Mouse (Mus musculus) CH12.LX (cell line): ENCODE measurements around the gene Slc23a2. TPM values are rescaled to one million over a fixed set of nuclear protein-coding genes. Genes with fewer than 3 reads are reported as not detected.
A peak's percentile ranks its signal among the peaks of the same experiment; 100 is the strongest.

Experiments used
- DNase-seq: peaks from one replicate; pipeline ENCODE4 v3.0.0-alpha.2; 2013; ENCODE audit errors: extremely low read depth
- H3K27ac ChIP-seq: 2 replicates; pipeline ENCODE4 v1.5.1; 2012; ENCODE audit warnings: low read depth, mild to moderate bottlenecking, control low read depth, moderate library complexity; ENCODE audit not compliant: insufficient read depth
- H3K27me3 ChIP-seq: replicated peaks from 2 replicates; pipeline ENCODE3; 2012; ENCODE audit warnings: inconsistent platforms
- H3K36me3 ChIP-seq, 2 experiments: replicated peaks in 1 of 2; 2 replicates each; pipeline versions ENCODE3 to v1.6.1; 2012; ENCODE audit warnings: inconsistent platforms in 1 of 2, low read length in 1 of 2, mild to moderate bottlenecking in 1 of 2, mixed read lengths in 1 of 2, moderate library complexity in 1 of 2; ENCODE audit not compliant: control insufficient read depth in 1 of 2, insufficient read depth in 1 of 2
- H3K4me1 ChIP-seq, 2 experiments: 2 replicates each; pipeline ENCODE4 v1.6.1; 2012; ENCODE audit warnings: inconsistent platforms in 1 of 2, moderate library complexity in 1 of 2; ENCODE audit not compliant: insufficient read depth in 2 of 2, control insufficient read depth in 1 of 2
- H3K4me2 ChIP-seq: 2 replicates; pipeline ENCODE4 v1.6.1; 2012; ENCODE audit warnings: low read depth, mild to moderate bottlenecking, control low read depth; ENCODE audit not compliant: poor library complexity, insufficient read depth, severe bottlenecking
- H3K4me3 ChIP-seq, 3 experiments: fragments of 150-350 bp in 1 of 3; sonication (generic) in 1 of 3; replicated peaks in 1 of 3; 2 replicates each; pipeline versions ENCODE3 to v1.5.1; 2011 to 2012; ENCODE audit warnings: low read depth in 2 of 3, low read length in 2 of 3, mild to moderate bottlenecking in 2 of 3, moderate library complexity in 2 of 3, control low read depth in 1 of 3, improper control_type of control experiment in 1 of 3, inconsistent platforms in 1 of 3, mixed read lengths in 1 of 3; ENCODE audit not compliant: poor library complexity in 1 of 3
- H3K79me2 ChIP-seq: replicated peaks from 2 replicates; pipeline ENCODE4 v1.6.1; 2012; ENCODE audit warnings: mild to moderate bottlenecking, moderate library complexity; ENCODE audit not compliant: control insufficient read depth, poor library complexity, insufficient read depth, severe bottlenecking; ENCODE audit errors: extremely low read depth
- H3K9ac ChIP-seq: 2 replicates; pipeline ENCODE4 v1.6.1; 2012; ENCODE audit warnings: low read depth, mild to moderate bottlenecking, control low read depth, moderate library complexity; ENCODE audit not compliant: insufficient read depth
- H3K9me3 ChIP-seq: replicated peaks from 2 replicates; pipeline ENCODE3; 2012; ENCODE audit warnings: low read length, inconsistent platforms, mixed read lengths
- CHD1 ChIP-seq: IDR thresholded peaks from 2 replicates; pipeline ENCODE4 v1.6.1; 2012; ENCODE audit warnings: low read depth, low read length, improper control_type of control experiment, inconsistent platforms
- CTCF ChIP-seq, 2 experiments: IDR thresholded peaks in 1 of 2; conservative IDR thresholded peaks in 1 of 2; 2 replicates each; pipeline ENCODE4 v1.5.1; 2011 to 2012; ENCODE audit warnings: low read depth in 2 of 2, low read length in 2 of 2, improper control_type of control experiment in 1 of 2, inconsistent platforms in 1 of 2, mild to moderate bottlenecking in 1 of 2, moderate library complexity in 1 of 2
- E2F4 ChIP-seq: IDR thresholded peaks from 2 replicates; pipeline ENCODE4 v1.6.1; 2011; ENCODE audit warnings: low read depth, low read length, improper control_type of control experiment; ENCODE audit not compliant: insufficient replicate concordance
- EP300 ChIP-seq: IDR thresholded peaks from 2 replicates; pipeline ENCODE4 v1.6.1; 2011; ENCODE audit warnings: low read length, improper control_type of control experiment
- ETS1 ChIP-seq: conservative IDR thresholded peaks from 2 replicates; pipeline ENCODE4 v1.6.1; 2012; ENCODE audit warnings: low read depth, mild to moderate bottlenecking, inconsistent platforms, low read length, improper control_type of control experiment, moderate library complexity
- IRF4 ChIP-seq: IDR thresholded peaks from 2 replicates; pipeline ENCODE4 v1.6.1; 2014; ENCODE audit warnings: low read depth, mild to moderate bottlenecking, inconsistent platforms, low read length, improper control_type of control experiment
- MAFK ChIP-seq: IDR thresholded peaks from 2 replicates; pipeline ENCODE4 v1.6.1; 2011; ENCODE audit warnings: low read length, improper control_type of control experiment; ENCODE audit not compliant: insufficient replicate concordance
- MYC ChIP-seq: IDR thresholded peaks from 2 replicates; pipeline ENCODE4 v1.6.1; 2011; ENCODE audit warnings: low read depth, mild to moderate bottlenecking, improper control_type of control experiment, low read length
- RAD21 ChIP-seq: IDR thresholded peaks from 2 replicates; pipeline ENCODE4 v1.6.1; 2011; ENCODE audit warnings: low read depth, mild to moderate bottlenecking, low read length, improper control_type of control experiment, moderate library complexity
- RCOR1 ChIP-seq: conservative IDR thresholded peaks from 2 replicates; pipeline ENCODE4 v1.6.1; 2012; ENCODE audit warnings: low read depth, mild to moderate bottlenecking, inconsistent platforms, low read length, improper control_type of control experiment
- SMC3 ChIP-seq: IDR thresholded peaks from 2 replicates; pipeline ENCODE4 v1.6.1; 2011; ENCODE audit warnings: low read depth, low read length, improper control_type of control experiment
- USF1 ChIP-seq: IDR thresholded peaks from 2 replicates; pipeline ENCODE4 v1.6.1; 2014; ENCODE audit warnings: low read depth, mild to moderate bottlenecking, inconsistent platforms, low read length, improper control_type of control experiment
- dilution Hi-C: fragments of 300-500 bp; cut with MboI; formaldehyde crosslinking; loops from 2 replicates; pipeline ENCODE4 v1.14.3; 2020; ENCODE audit warnings: low sequenced_read_pairs; ENCODE audit not compliant: extremely low pct_unique_long_range_greater_than_20kb, extremely low pct_ligation_motif_present
- in situ Hi-C: fragments of 300-500 bp; cut with MboI; formaldehyde crosslinking; loops from 3 replicates; pipeline ENCODE4 v1.14.3; 2019; ENCODE audit warnings: low sequenced_read_pairs, low pct_ligation_motif_present, low pct_unique_long_range_greater_than_20kb, mixed read lengths
- polyA plus RNA-seq: library from polyadenylated mRNA; unstranded; fragments of >175 nt; gene quantifications from 2 replicates; pipeline ENCODE4 v1.2.1, GENCODE M21; 2012; ENCODE audit warnings: low read depth; ENCODE audit not compliant: insufficient read length
- total RNA-seq, 2 experiments: library from RNA; depleted of rRNA; stranded (reverse); fragments of 300-350 nt in 1 of 2; fragments of >200 nt in 1 of 2; gene quantifications; 2 replicates each; pipeline ENCODE4 v1.2.3; 2012 to 2014

Slc23a2 gene
- total and polyA plus RNA-seq, 3 experiments = 10.6 to 21.7 (median 13.4) TPM

- in situ Hi-C loops (loop anchor here (5.0 to 25.0 kb wide), 3 partner anchors 109 to 351 kb away; partner anchors contain the start of gene Tmem230), dilution Hi-C loops (no loop called here)
- peaks cover 0 to 25% of the 10 kb centered on the region in 2 experiments; a peak in 1 of 4 replicates for H3K4me1 ChIP-seq
- H3K36me3 ChIP-seq = peaks cover 0 to 26% of the 10 kb centered on the region in 2 experiments
- H3K4me2 ChIP-seq = no peak overlapping the region
- no peak overlapping the region for H3K27ac ChIP-seq
- H3K9ac ChIP-seq = no peak overlapping the region
- no peaks in the 10 kb centered on the region for H3K27me3 ChIP-seq
- DNase-seq = no peak
- H3K79me2 ChIP-seq = peaks cover 8% of the 10 kb centered on the region
- no peak for TF ChIP-seq USF1
- peak; percentile 59 for TF ChIP-seq SMC3
- TF ChIP-seq RAD21 = peak; percentile 61
- peak; percentile 59 to 66 for TF ChIP-seq CTCF (conservative IDR thresholded peaks at IDR 0.05 in 1 of 2, IDR thresholded peaks at IDR 0.05 in 1 of 2; ENCODE audit: low read depth in 2 of 2, low read length in 2 of 2)
- no peak for TF ChIP-seq E2F4
- no peak for TF ChIP-seq EP300
- TF ChIP-seq, all 38 proteins: peak for 3
- H3K4me3 ChIP-seq = no peak overlapping the region
- no peaks in the 10 kb centered on the region for H3K9me3 ChIP-seq
Observed at GRCm38 (mm10) chr2:132135876-132136637, 8.9 kb downstream of the Slc23a2 start.

GRCm38 (mm10) chr2:132134758-132135157 is 10.2 kb downstream of the Slc23a2 start:
- DNase-seq = no peak
- Histone ChIP-seq H3K4me1 (peaks cover 0 to 25% of the 10 kb centered on the region in 2 experiments; a peak in 1 of 4 replicates), H3K4me2 (no peak overlapping the region), H3K36me3 (peaks cover 0 to 19% of the 10 kb centered on the region in 2 experiments)
- in situ Hi-C loops = loop anchor here (5.0 to 25.0 kb wide), 4 partner anchors 110 to 353 kb away; partner anchors contain the start of gene Tmem230
- dilution Hi-C loops = no loop called here
- TF ChIP-seq RCOR1 (no peak), CHD1 (no peak), ETS1 (no peak), MYC (no peak), MAFK (no peak)
- TF ChIP-seq, all 38 proteins: peak for 0
- no peaks in the 10 kb centered on the region for H3K9me3 ChIP-seq
- no peak overlapping the region for H3K27ac ChIP-seq
- peaks cover 11% of the 10 kb centered on the region for H3K79me2 ChIP-seq
- no peaks in the 10 kb centered on the region for H3K27me3 ChIP-seq
- no peak overlapping the region for H3K4me3 ChIP-seq
- H3K9ac ChIP-seq = no peak overlapping the region

GRCm38 (mm10) chr2:132133436-132133835 is 11.5 kb downstream of the Slc23a2 start:
- no peak for TF ChIP-seq IRF4
- TF ChIP-seq, all 38 proteins: peak for 0
- peaks cover 0 to 19% of the 10 kb centered on the region in 2 experiments; a peak in 1 of 4 replicates for H3K4me1 ChIP-seq
- dilution Hi-C loops = no loop called here
- peaks cover 9% of the 10 kb centered on the region for H3K79me2 ChIP-seq
- H3K4me3 ChIP-seq = no peak overlapping the region
- peaks cover 0 to 17% of the 10 kb centered on the region in 2 experiments for H3K36me3 ChIP-seq
- H3K27me3 ChIP-seq = no peaks in the 10 kb centered on the region
- H3K4me2 ChIP-seq = no peak overlapping the region
- no peaks in the 10 kb centered on the region for H3K9me3 ChIP-seq
- H3K9ac ChIP-seq = no peak overlapping the region
- H3K27ac ChIP-seq = no peak overlapping the region
- no peak for DNase-seq
- in situ Hi-C loops = loop anchor here (5.0 to 25.0 kb wide), 3 partner anchors 111 to 354 kb away; partner anchors contain the start of gene Tmem230
